Mouse (Mus musculus) kidney, adult 8-10 months (tissue): ENCODE measurements around the gene Eme1.

Experiments
- DNase-seq, 2 experiments: peaks; one replicate each; pipeline ENCODE4 v3.0.0; 2022

Eme1 gene

DNA sequence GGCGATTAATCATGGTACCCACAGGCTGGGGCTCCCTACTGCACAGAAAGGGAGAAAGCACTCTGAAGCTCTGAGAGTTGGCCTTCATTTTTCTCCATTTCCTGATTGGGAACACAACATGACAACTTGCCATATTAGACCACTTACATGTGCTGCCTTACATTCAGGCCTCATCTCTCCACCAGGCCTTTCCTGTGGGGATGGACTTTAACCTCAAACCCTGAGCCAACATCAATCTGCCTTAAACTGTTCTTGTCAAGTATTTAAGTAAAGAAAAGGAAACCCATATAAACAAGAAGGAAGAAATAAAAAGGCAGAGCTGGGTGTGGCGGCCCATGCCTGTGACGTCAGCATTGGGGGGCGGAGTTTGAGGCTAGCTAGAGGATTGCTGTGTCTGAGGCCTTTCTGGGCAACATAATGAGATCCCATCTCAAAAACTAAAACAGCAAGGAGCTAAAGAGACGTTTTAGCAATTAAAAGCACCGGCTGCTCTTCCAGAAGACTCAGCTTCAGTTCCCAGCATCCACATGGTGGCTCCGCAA is 57.4 kb downstream of the Eme1 start:
- no peak for DNase-seq
